Mouse (Mus musculus): ENCODE results near the gene Igll1. TPM values are rescaled to one million over a fixed set of nuclear protein-coding genes. Genes with fewer than 3 reads are reported as not detected.

The Igll1 gene
- polyA plus RNA-seq (2017; shearing (Covaris generic)), result under 1 TPM in 1 of 2 experiments, not detected in 1; 0.16 TPM

DNA sequence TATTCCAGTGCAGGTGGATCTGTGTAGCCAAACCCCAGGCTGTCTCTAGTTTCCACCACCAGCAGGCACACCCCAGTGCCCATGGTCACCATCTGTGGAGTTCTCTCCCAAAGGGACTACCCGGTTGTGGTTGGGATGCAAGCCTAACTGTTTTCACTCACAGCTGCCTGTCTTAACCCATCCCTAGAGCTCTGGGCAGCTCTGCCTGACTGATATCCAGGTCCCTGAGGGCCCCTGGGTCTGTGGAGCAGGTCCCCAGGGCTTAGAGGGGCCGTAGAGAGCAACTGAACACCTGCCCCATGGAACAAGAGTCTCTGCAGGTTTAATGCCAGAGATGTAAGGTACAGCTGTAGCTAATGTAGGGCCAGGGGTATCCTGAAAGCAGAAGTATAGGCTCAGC lies at the start of gene Igll1:
Gene Igll1 (minus strand): TSS at position 8 of the 400 bp plus-strand sequence.

DNA sequence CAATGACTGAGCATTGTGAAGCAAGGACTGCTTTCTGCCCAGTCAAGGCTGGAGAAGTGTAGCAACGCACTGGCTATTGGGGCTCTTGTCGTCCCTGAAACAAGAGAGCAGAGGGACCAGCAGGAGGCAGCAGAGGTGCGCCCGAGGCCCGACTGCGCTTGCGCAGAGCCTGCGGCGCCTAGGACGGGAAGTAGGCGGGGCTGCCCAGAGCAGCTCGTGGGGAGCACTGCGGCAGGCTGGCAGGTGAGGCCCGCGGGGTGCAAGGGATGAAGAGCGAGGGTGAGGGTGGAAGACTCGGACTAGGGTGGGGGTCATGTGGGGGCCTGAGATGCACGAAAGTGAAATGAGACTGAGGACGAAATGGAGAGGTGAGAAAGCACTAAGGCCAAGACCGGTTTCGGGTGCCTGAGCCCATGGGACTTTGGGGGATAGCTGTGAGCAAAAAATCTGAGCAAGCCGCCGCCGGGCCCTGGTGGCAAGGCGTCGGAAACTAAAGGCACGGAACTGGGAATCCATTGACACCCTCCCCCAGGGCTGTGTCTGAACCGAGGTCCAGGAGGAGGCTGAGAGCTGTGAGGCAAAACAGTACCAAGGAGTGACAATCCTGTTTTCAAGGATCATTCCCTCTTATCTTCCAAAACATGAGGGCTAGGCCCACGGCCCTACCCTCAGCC lies 32.7 kb upstream of the Igll1 start, which contains the start of gene Ppm1f:
Gene Ppm1f (plus strand): TSS at position 88 of the 674 bp plus-strand sequence.

DNA sequence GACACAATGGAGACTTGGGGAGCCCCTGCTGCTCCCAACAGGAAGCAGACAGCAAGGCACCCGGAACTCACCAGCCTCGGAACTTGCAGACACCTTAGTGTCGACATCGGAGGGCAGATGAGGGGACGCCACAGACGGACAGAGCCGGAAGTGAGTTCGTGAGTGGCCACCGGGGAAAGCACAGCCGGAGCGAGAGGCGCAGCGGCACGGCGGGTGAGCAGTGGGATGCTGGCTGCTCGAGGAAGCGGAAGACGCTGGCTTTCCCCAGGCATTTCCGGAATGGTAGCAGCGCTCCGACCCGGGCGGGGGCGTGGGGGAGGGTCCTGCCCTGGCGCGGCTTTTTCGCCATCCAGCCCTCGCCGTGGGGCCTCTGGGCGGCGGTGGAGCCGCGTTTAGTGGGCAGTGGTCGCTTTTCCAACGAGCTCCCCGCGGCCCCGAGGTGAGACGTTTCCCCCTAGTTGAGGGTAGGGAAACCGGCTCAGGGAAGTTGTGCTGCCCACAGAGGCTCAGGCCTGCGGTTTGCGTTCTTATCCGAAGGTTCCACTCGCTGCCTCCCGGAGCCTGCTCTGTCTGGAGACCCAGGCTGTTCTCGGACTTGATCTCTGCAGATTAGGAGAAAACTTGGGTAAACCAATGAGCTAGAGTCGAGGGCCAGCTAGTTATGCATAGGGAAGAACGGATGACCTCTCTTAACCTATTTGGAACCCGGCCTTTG lies 7.0 kb upstream of the Igll1 start, which contains the start of the genes Top3b and Vpreb1:
Gene Top3b (plus strand): TSS at position 120 of the 715 bp plus-strand sequence.
Gene Vpreb1 (minus strand): TSS at position 227 of the 715 bp plus-strand sequence.

GRCm38 (mm10) chr16:16828757-16829615 lies 34.8 kb downstream of the Igll1 start, which contains the start of gene Spag6l:
Gene Spag6l, minus strand, starts transcription at chr16:16829456.

Other genes starting within 250 kb of the Igll1 start
- gene Olfr19, start 187.6 kb downstream of the Igll1 start, polyA plus RNA-seq (2017; shearing (Covaris generic)), result not detected
- gene Spag6l, start 34.5 kb downstream of the Igll1 start, polyA plus RNA-seq (2017; shearing (Covaris generic)), result under 1 TPM; 0.16 to 0.26 TPM
- gene Top3b, start 6.8 kb upstream of the Igll1 start, polyA plus RNA-seq (2017; shearing (Covaris generic)), result 10 to 100 TPM; 77.2 to 78.6 TPM
- gene Vpreb1, start 6.9 kb upstream of the Igll1 start, polyA plus RNA-seq (2017; shearing (Covaris generic)), result under 1 TPM; 0.37 to 0.86 TPM
- 10 to 100 TPM; 13.3 to 14.9 TPM for gene Ppm1f, start 32.5 kb upstream of the Igll1 start, polyA plus RNA-seq (2017; shearing (Covaris generic))
- gene Mapk1, start 119.4 kb upstream of the Igll1 start, polyA plus RNA-seq (2017; shearing (Covaris generic)), result 100 to 1,000 TPM; 209 to 224 TPM
- 1 to 10 TPM; 3.9 to 4.4 TPM for gene Ypel1, start 205.7 kb upstream of the Igll1 start, polyA plus RNA-seq (2017; shearing (Covaris generic))
- 100 to 1,000 TPM; 211 to 228 TPM for gene Ppil2, start 247.3 kb upstream of the Igll1 start, polyA plus RNA-seq (2017; shearing (Covaris generic))